Mouse (Mus musculus) heart, embryonic 10.5 days (tissue): Measurements from ENCODE around the gene Otogl. TPM values are rescaled to one million over a fixed set of nuclear protein-coding genes. Genes with fewer than 3 reads are reported as not detected.
A peak's percentile ranks its signal among the peaks of the same experiment; 100 is the strongest.

Source experiments
- DNase-seq: peaks from one replicate; pipeline ENCODE4 v3.0.0-alpha.2; 2017; ENCODE audit warnings: low spot score
- H3K27ac ChIP-seq: fragments of 300-500 bp; sonication (generic); 2 replicates; pipeline ENCODE4 v1.5.1; 2016; ENCODE audit warnings: mild to moderate bottlenecking
- H3K27me3 ChIP-seq: fragments of 300-500 bp; sonication (generic); 2 replicates; pipeline ENCODE4 v1.6.1; 2016; ENCODE audit warnings: mild to moderate bottlenecking; ENCODE audit not compliant: poor library complexity, insufficient read depth, severe bottlenecking
- H3K36me3 ChIP-seq: fragments of 300-500 bp; sonication (generic); 2 replicates; pipeline ENCODE4 v1.6.1; 2016; ENCODE audit warnings: mild to moderate bottlenecking, moderate library complexity
- H3K4me1 ChIP-seq: fragments of 300-500 bp; sonication (generic); 2 replicates; pipeline ENCODE4 v1.6.1; 2016; ENCODE audit warnings: mild to moderate bottlenecking
- H3K4me3 ChIP-seq: fragments of 300-500 bp; sonication (generic); 2 replicates; pipeline ENCODE4 v1.5.1; 2016; ENCODE audit warnings: mild to moderate bottlenecking, moderate library complexity
- H3K9me3 ChIP-seq: fragments of 300-500 bp; sonication (generic); 2 replicates; pipeline ENCODE4 v1.6.1; 2016; ENCODE audit warnings: mild to moderate bottlenecking, moderate library complexity
- WGBS: fragments of 180-500 bp; shearing (Covaris S2); methylation state at CpG from one replicate; pipeline ENCODE4 v1.1.7; 2016; 5-methylcytosine and 5-hydroxymethylcytosine counted together
- polyA plus RNA-seq: library from polyadenylated mRNA; unstranded; fragments of >200 nt; fragmentation: Nextera tagmentation; extraction: Ambion mirVana; gene quantifications from 2 replicates; pipeline ENCODE4 v1.2.1, GENCODE M21; 2016

The Otogl gene
- polyA plus RNA-seq, 1 experiment from 2014 or later: 0.10 TPM

- no peak for DNase-seq
- H3K4me1 ChIP-seq: peaks cover 21% of the 10 kb centered on the region
- H3K4me3 ChIP-seq: no peak overlapping the region
- WGBS: 53% methylated on average over 13 of the region's 13 CpGs
- H3K27ac ChIP-seq: peak overlapping the region; percentile 45
- H3K27me3 ChIP-seq: no peaks in the 10 kb centered on the region
- no peaks in the 10 kb centered on the region for H3K9me3 ChIP-seq
- no peaks in the 10 kb centered on the region for H3K36me3 ChIP-seq
Measured at GRCm38 (mm10) chr10:107901204-107901879, 10.6 kb downstream of the Otogl start.

- no peaks in the 10 kb centered on the region for H3K27me3 ChIP-seq
- DNase-seq: no peak
- peaks cover 13% of the 10 kb centered on the region for H3K4me1 ChIP-seq
- WGBS: 86% methylated on average over 6 of the region's 6 CpGs
- H3K4me3 ChIP-seq: no peak overlapping the region
- H3K9me3 ChIP-seq: no peaks in the 10 kb centered on the region
- H3K36me3 ChIP-seq: no peaks in the 10 kb centered on the region
- H3K27ac ChIP-seq: no peak overlapping the region
Measured at GRCm38 (mm10) chr10:107899946-107900345, 12.0 kb downstream of the Otogl start.

- Histone ChIP-seq H3K27ac (no peak overlapping the region), H3K9me3 (no peaks in the 10 kb centered on the region), H3K4me1 (peaks cover 9% of the 10 kb centered on the region; the same call in 1 of the 2 replicates), H3K27me3 (no peaks in the 10 kb centered on the region), H3K36me3 (no peaks in the 10 kb centered on the region), H3K4me3 (no peak overlapping the region)
- no peak for DNase-seq
- 85% methylated on average over 4 of the region's 4 CpGs for WGBS
Measured at GRCm38 (mm10) chr10:107896158-107896557, 15.8 kb downstream of the Otogl start.

DNA sequence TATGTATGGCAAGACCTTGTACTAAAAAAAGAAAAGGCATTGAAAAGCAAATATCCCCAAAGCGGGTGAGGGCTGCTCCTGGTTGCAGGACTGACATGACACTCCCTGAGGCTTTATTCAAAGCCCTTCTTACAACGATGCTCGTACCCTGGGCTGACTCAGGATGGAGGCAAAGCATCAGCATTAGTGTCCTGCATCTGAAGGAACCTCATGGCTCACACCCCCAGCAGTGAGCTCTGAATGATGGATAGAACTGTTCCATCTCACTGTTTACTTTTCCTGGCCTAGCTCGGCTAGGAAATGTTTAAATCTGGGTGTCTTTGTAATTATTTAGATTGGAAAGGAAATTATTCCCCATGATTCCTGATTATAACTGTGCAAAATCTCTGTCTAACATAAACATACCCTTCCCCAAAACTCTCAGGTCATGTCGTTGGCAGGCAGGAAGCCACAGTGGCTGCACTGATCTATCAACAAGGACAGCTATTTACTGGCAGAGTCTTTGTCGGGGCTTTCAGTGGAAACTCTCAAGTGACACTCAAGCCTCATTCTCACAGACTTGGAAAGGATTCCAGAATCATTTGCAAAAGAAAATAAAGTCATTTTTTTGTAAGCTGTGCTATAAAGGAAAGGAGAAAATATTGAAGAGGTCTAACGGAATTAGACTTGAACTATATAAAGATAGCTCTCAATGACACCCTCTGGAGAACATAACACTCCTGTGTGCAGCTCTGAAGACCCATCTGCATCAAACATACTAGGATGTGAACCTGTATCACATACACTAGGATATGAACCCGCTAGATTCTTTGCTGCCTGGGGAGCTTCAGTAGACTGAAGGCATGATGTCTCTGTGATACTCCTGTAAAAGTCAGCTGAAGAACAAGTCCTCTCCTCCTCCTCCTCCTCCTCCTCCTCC, 17.0 kb downstream of the Otogl start:
- H3K9me3 ChIP-seq: no peaks in the 10 kb centered on the region
- 51% methylated on average over 8 of the region's 8 CpGs for WGBS
- no peaks in the 10 kb centered on the region for H3K36me3 ChIP-seq
- H3K27ac ChIP-seq: no peak overlapping the region
- no peak overlapping the region for H3K4me3 ChIP-seq
- no peak for DNase-seq
- peaks cover 8% of the 10 kb centered on the region; the same call in 1 of the 2 replicates for H3K4me1 ChIP-seq
- H3K27me3 ChIP-seq: no peaks in the 10 kb centered on the region

- H3K36me3 ChIP-seq: no peaks in the 10 kb centered on the region
- no peaks in the 10 kb centered on the region for H3K27me3 ChIP-seq
- peaks cover 8% of the 10 kb centered on the region; the same call in 1 of the 2 replicates for H3K4me1 ChIP-seq
- 84% methylated on average over 9 of the region's 9 CpGs for WGBS
- DNase-seq: no peak
- no peak overlapping the region for H3K27ac ChIP-seq
- H3K4me3 ChIP-seq: no peak overlapping the region
- no peaks in the 10 kb centered on the region for H3K9me3 ChIP-seq
Measured at GRCm38 (mm10) chr10:107890400-107890799, 21.5 kb downstream of the Otogl start.

GRCm38 (mm10) chr10:107872542-107872941, 39.4 kb downstream of the Otogl start:
- DNase-seq: no peak
- Histone ChIP-seq H3K36me3 (no peaks in the 10 kb centered on the region), H3K4me1 (no peaks in the 10 kb centered on the region), H3K4me3 (no peak overlapping the region), H3K27ac (no peak overlapping the region), H3K9me3 (no peaks in the 10 kb centered on the region), H3K27me3 (no peaks in the 10 kb centered on the region)
- WGBS: 90% methylated on average over 5 of the region's 5 CpGs

GRCm38 (mm10) chr10:107872109-107872508, 39.8 kb downstream of the Otogl start:
- H3K36me3 ChIP-seq: no peaks in the 10 kb centered on the region
- DNase-seq: no peak
- no peak overlapping the region for H3K27ac ChIP-seq
- no peaks in the 10 kb centered on the region for H3K4me1 ChIP-seq
- H3K27me3 ChIP-seq: no peaks in the 10 kb centered on the region
- 73% methylated on average over 4 of the region's 4 CpGs for WGBS
- no peak overlapping the region for H3K4me3 ChIP-seq
- H3K9me3 ChIP-seq: no peaks in the 10 kb centered on the region

GRCm38 (mm10) chr10:107870540-107870939, 41.4 kb downstream of the Otogl start:
- no peaks in the 10 kb centered on the region for H3K36me3 ChIP-seq
- no peaks in the 10 kb centered on the region for H3K27me3 ChIP-seq
- H3K4me3 ChIP-seq: no peak overlapping the region
- no peaks in the 10 kb centered on the region for H3K4me1 ChIP-seq
- H3K27ac ChIP-seq: peak overlapping the region; percentile 49; the same call in 1 of the 2 replicates
- DNase-seq: no peak
- 82% methylated on average over 7 of the region's 7 CpGs for WGBS
- H3K9me3 ChIP-seq: no peaks in the 10 kb centered on the region

GRCm38 (mm10) chr10:107868904-107869303, 43.0 kb downstream of the Otogl start:
- Histone ChIP-seq H3K27me3 (no peaks in the 10 kb centered on the region), H3K27ac (no peak overlapping the region), H3K9me3 (no peaks in the 10 kb centered on the region), H3K4me3 (no peak overlapping the region), H3K4me1 (no peaks in the 10 kb centered on the region), H3K36me3 (no peaks in the 10 kb centered on the region)
- 94% methylated on average over 8 of the region's 8 CpGs for WGBS
- DNase-seq: no peak

- no peaks in the 10 kb centered on the region for H3K4me1 ChIP-seq
- H3K36me3 ChIP-seq: no peaks in the 10 kb centered on the region
- DNase-seq: no peak
- H3K4me3 ChIP-seq: no peak overlapping the region
- H3K27me3 ChIP-seq: no peaks in the 10 kb centered on the region
- WGBS: 72% methylated on average over 4 of the region's 4 CpGs
- H3K27ac ChIP-seq: no peak overlapping the region
- no peaks in the 10 kb centered on the region for H3K9me3 ChIP-seq
Measured at GRCm38 (mm10) chr10:107867414-107867813, 44.5 kb downstream of the Otogl start.

GRCm38 (mm10) chr10:107860235-107860917, 51.6 kb downstream of the Otogl start:
- WGBS: 85% methylated on average over 8 of the region's 8 CpGs
- H3K9me3 ChIP-seq: no peaks in the 10 kb centered on the region

DNA sequence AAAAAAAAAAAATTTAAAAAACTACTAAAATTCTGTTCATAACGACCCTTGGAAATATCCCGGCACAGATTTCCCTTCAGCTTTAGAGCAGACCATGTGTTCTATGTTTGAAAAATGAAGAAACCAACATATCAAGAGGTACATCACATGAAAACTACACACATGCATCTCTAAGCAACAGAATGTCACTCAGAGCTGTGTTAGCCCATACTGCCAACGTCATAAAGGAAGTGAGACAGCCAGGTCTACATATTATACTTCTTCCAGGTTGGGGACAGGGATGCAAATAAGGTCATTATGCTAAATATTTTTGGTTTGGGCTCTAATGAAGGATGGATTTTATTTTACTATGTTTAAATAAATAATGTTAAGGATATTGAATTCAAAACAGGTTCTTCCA, 52.7 kb downstream of the Otogl start:
- Histone ChIP-seq H3K27me3 (no peaks in the 10 kb centered on the region), H3K4me3 (no peak overlapping the region), H3K9me3 (no peaks in the 10 kb centered on the region), H3K27ac (no peak overlapping the region), H3K4me1 (0 out of 2 replicates have a peak, but pooled peaks cover 3% of the 10 kb centered on the region), H3K36me3 (no peaks in the 10 kb centered on the region)
- no peak for DNase-seq
- WGBS: 89% methylated on average over 3 of the region's 3 CpGs

More at GRCm38 (mm10) chr10:107860235-107860917, 51.6 kb downstream of the Otogl start:
- H3K27ac ChIP-seq: no peak overlapping the region
- no peak overlapping the region for H3K4me3 ChIP-seq
- H3K4me1 ChIP-seq: 0 out of 2 replicates have a peak, but pooled peaks cover 3% of the 10 kb centered on the region
- H3K27me3 ChIP-seq: no peaks in the 10 kb centered on the region
- no peaks in the 10 kb centered on the region for H3K36me3 ChIP-seq
- no peak for DNase-seq
